Mouse (Mus musculus): ENCODE data around the gene Klra10. TPM values are rescaled to one million over a fixed set of nuclear protein-coding genes. Genes with fewer than 3 reads are reported as not detected.
"Not testable (repeated sequence)": the region's sequence is repeated elsewhere in the genome, so short reads cannot be mapped to it uniquely, and the experiment has no call there.

The Klra10 gene
- total RNA-seq (2021) = not detected

- intact Hi-C loops (cut with DNase I); DNase-seq (ENCODE audit: extremely low spot score in 1 of 2, low spot score in 2 of 2): not testable (repeated sequence)
Observed at GRCm38 (mm10) chr6:130281828-130282227, at the start of gene Klra10. Klra10 (minus strand) TSS chr6:130281928.

- no peak for DNase-seq (ENCODE audit: extremely low spot score in 1 of 2, low spot score in 2 of 2)
- intact Hi-C loops (cut with DNase I) = no loop called here
Observed at GRCm38 (mm10) chr6:130287984-130288649, 6.4 kb upstream of the Klra10 start.

GRCm38 (mm10) chr6:130255326-130255725 is 26.4 kb downstream of the Klra10 start:
- intact Hi-C loops (cut with DNase I) = loop anchor here (5.0 kb wide), 2 partner anchors 193 to 208 kb away; no protein-coding TSS in a partner anchor
- no peak for DNase-seq (ENCODE audit: extremely low spot score in 1 of 2, low spot score in 2 of 2)

- intact Hi-C loops (cut with DNase I) = no loop called here
- no peak for DNase-seq (ENCODE audit: extremely low spot score in 1 of 2, low spot score in 2 of 2)
Observed at GRCm38 (mm10) chr6:130237536-130237935, 44.2 kb downstream of the Klra10 start.

GRCm38 (mm10) chr6:130236635-130237034 is 45.1 kb downstream of the Klra10 start:
- intact Hi-C loops (cut with DNase I) = no loop called here
- no peak for DNase-seq (ENCODE audit: extremely low spot score in 1 of 2, low spot score in 2 of 2)

- DNase-seq (ENCODE audit: extremely low spot score in 1 of 2, low spot score in 2 of 2) = no peak
- intact Hi-C loops (cut with DNase I) = no loop called here
Observed at GRCm38 (mm10) chr6:130233222-130233621, 48.5 kb downstream of the Klra10 start, which contains the start of gene Klra7. Klra7 (minus strand) TSS chr6:130233322.

Other genes with a start within 250 kb of the Klra10 start
- not detected for gene Klra4, start 214.7 kb downstream of the Klra10 start, total RNA-seq (2021)
- not detected for gene Klra8, start 152.0 kb downstream of the Klra10 start, total RNA-seq (2021)
- not detected for gene Klra9, start 88.8 kb downstream of the Klra10 start, total RNA-seq (2021)
- gene Klra7, start 48.6 kb downstream of the Klra10 start, total RNA-seq (2021) = not detected
- gene Klra3, start 55.6 kb upstream of the Klra10 start, total RNA-seq (2021) = not detected
- not detected for gene Klra1, start 104.9 kb upstream of the Klra10 start, total RNA-seq (2021)

Measured in left cerebral cortex, postnatal 10 days (tissue).